Mouse (Mus musculus) hindbrain, embryonic 12.5 days (tissue): ENCODE measurements at regions not wholly inside any gene's neighbourhood (a gene's known extent, or its start where the extent isn't known, plus 50 kb on each side); places are given as distances from the start of the nearest gene placed in this dataset.

ENCODE experiments used
- ATAC-seq: fragments of 200-750 bp; cut with Nextera tagmentation; 2 replicates; pipeline ENCODE4 v1.8.0; 2017; ENCODE audit warnings: moderate TSS enrichment; ENCODE audit not compliant: low FRiP score
- H3K27ac ChIP-seq: fragments of 300-500 bp; sonication (generic); 2 replicates; pipeline ENCODE4 v1.5.1; 2016; ENCODE audit warnings: mild to moderate bottlenecking
- H3K27me3 ChIP-seq: fragments of 300-500 bp; sonication (generic); 2 replicates; pipeline ENCODE4 v1.6.1; 2016; ENCODE audit warnings: mild to moderate bottlenecking
- H3K36me3 ChIP-seq: fragments of 300-500 bp; sonication (generic); 2 replicates; pipeline ENCODE4 v1.6.1; 2016; ENCODE audit warnings: mild to moderate bottlenecking
- H3K4me1 ChIP-seq: fragments of 300-500 bp; sonication (generic); 2 replicates; pipeline ENCODE4 v1.6.1; 2016
- H3K4me2 ChIP-seq: fragments of 300-500 bp; sonication (generic); replicated peaks from 2 replicates; pipeline ENCODE4 v1.6.1; 2016; ENCODE audit warnings: mild to moderate bottlenecking
- H3K4me3 ChIP-seq: fragments of 300-500 bp; sonication (generic); 2 replicates; pipeline ENCODE4 v1.5.1; 2016; ENCODE audit warnings: mild to moderate bottlenecking
- H3K9ac ChIP-seq: fragments of 300-500 bp; sonication (generic); 2 replicates; pipeline ENCODE4 v1.6.1; 2016; ENCODE audit warnings: mild to moderate bottlenecking, moderate library complexity
- H3K9me3 ChIP-seq: fragments of 300-500 bp; sonication (generic); replicated peaks from 2 replicates; pipeline ENCODE4 v1.6.1; 2016; ENCODE audit warnings: mild to moderate bottlenecking
- WGBS: fragments of 180-500 bp; shearing (Covaris S2); methylation state at CpG from one replicate; pipeline ENCODE4 v1.1.7; 2016; 5-methylcytosine and 5-hydroxymethylcytosine counted together

- Histone ChIP-seq H3K27ac (no peak overlapping the region), H3K4me2 (no peak overlapping the region), H3K9ac (no peak overlapping the region), H3K27me3 (no peaks in the 10 kb centered on the region), H3K4me3 (no peak overlapping the region), H3K36me3 (no peaks in the 10 kb centered on the region), H3K9me3 (no peaks in the 10 kb centered on the region), H3K4me1 (no peaks in the 10 kb centered on the region)
- no peak for ATAC-seq
These were observed 375.6 kb upstream of the Meis1 start for GRCm38 (mm10) chr11:19394372-19394771.

GRCm38 (mm10) chr11:19400396-19400795 lies 381.6 kb upstream of the Meis1 start:
- 83% methylated on average over 7 of the region's 7 CpGs for WGBS
- Histone ChIP-seq H3K4me2 (no peak overlapping the region), H3K36me3 (no peaks in the 10 kb centered on the region), H3K9ac (no peak overlapping the region), H3K27me3 (no peaks in the 10 kb centered on the region), H3K4me3 (no peak overlapping the region), H3K27ac (no peak overlapping the region), H3K9me3 (no peaks in the 10 kb centered on the region), H3K4me1 (no peaks in the 10 kb centered on the region)
- ATAC-seq: no peak

GRCm38 (mm10) chr11:19420143-19420542 lies 401.4 kb upstream of the Meis1 start:
- no peak overlapping the region for H3K4me2 ChIP-seq
- H3K36me3 ChIP-seq: no peaks in the 10 kb centered on the region
- no peak for ATAC-seq
- H3K4me1 ChIP-seq: no peaks in the 10 kb centered on the region
- WGBS: 80% methylated on average over 2 of the region's 2 CpGs
- no peak overlapping the region for H3K4me3 ChIP-seq
- no peaks in the 10 kb centered on the region for H3K27me3 ChIP-seq
- H3K27ac ChIP-seq: no peak overlapping the region
- H3K9me3 ChIP-seq: no peaks in the 10 kb centered on the region
- H3K9ac ChIP-seq: no peak overlapping the region

- H3K9ac ChIP-seq: no peak overlapping the region
- no peak for ATAC-seq
- no peak overlapping the region for H3K4me3 ChIP-seq
- no peaks in the 10 kb centered on the region for H3K4me1 ChIP-seq
- no peaks in the 10 kb centered on the region for H3K9me3 ChIP-seq
- no peak overlapping the region for H3K27ac ChIP-seq
- H3K36me3 ChIP-seq: no peaks in the 10 kb centered on the region
- H3K27me3 ChIP-seq: no peaks in the 10 kb centered on the region
- H3K4me2 ChIP-seq: no peak overlapping the region
These were observed 404.5 kb upstream of the Meis1 start for GRCm38 (mm10) chr11:19423268-19423667.

DNA sequence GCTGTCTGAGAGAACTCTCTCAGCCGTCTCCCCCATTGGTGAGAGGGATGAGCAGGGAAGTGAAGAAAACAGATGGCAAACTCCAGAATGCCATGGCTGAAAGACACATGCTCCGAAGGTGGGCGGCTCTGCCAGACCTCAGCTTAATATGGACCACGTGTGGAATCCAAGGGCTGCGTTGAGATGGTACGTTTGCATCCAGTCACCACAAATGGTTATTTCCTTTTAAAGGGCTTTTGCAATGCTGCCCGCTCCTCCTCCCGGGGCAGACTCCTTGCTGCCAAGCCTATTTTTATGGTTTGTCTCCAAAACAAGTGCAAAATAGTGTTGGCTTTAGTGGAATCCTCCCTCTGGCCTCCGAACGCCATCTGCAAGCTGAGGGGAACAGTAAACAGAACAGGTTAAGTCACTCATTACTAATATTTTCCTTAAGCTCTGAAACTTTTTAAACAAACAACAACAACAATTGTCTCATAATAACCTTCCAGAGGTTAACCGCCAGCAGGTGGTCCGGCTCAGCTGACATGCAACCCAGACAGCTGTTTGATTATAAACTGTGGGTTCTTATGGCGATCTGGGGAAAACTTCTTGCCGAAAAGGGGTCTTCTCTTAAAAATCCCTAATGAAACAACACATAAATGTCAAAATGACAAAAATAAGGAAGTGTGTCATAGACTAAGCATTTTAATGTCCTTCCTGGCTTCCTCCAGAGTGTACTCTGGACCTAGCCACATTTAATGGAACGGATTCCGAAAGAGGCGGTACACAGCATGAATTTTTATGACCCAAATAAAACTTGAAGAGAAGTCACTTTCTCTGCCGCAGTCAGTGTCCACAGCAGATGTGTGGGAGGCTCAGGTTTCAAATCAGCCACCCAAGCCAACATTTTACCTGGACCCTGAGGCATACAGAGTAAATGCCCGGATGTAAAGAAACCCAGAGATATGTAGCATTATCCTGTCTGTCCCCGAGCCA lies 405.3 kb upstream of the Meis1 start:
- no peak overlapping the region for H3K4me2 ChIP-seq
- H3K9me3 ChIP-seq: no peaks in the 10 kb centered on the region
- ATAC-seq: no peak
- H3K36me3 ChIP-seq: no peaks in the 10 kb centered on the region
- 69% methylated on average over 20 of the region's 20 CpGs for WGBS
- no peak overlapping the region for H3K9ac ChIP-seq
- H3K27me3 ChIP-seq: no peaks in the 10 kb centered on the region
- no peaks in the 10 kb centered on the region for H3K4me1 ChIP-seq
- no peak overlapping the region for H3K4me3 ChIP-seq
- H3K27ac ChIP-seq: no peak overlapping the region

DNA sequence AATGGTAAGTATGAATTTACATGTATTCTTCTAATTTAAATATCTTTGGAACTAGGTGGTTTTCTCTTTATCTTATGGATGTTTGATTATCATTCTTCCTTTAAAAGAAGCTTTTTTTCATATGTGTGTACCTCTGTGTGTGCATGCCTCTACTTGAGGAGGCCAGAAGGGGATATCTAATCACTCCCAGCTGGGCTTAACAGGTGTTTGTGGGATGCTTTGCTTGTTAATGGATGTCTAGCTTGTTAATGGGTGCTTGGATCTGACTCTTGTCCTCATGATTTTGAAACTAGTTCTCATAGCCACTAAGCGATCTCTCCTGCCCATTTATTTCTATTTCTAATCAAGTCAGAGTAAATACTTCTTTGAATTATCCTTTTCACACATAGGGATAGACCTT lies 408.8 kb upstream of the Meis1 start:
- H3K9me3 ChIP-seq: no peaks in the 10 kb centered on the region
- 89% methylated on average over 1 of the region's 1 CpGs for WGBS
- H3K36me3 ChIP-seq: no peaks in the 10 kb centered on the region
- no peaks in the 10 kb centered on the region for H3K4me1 ChIP-seq
- no peaks in the 10 kb centered on the region for H3K27me3 ChIP-seq
- H3K27ac ChIP-seq: no peak overlapping the region
- no peak overlapping the region for H3K4me2 ChIP-seq
- H3K9ac ChIP-seq: no peak overlapping the region
- ATAC-seq: no peak
- H3K4me3 ChIP-seq: no peak overlapping the region

GRCm38 (mm10) chr11:19433680-19434619 lies 415.2 kb upstream of the Meis1 start:
- Histone ChIP-seq H3K27ac (no peak overlapping the region), H3K4me1 (no peaks in the 10 kb centered on the region), H3K9me3 (peaks cover 8% of the 10 kb centered on the region; the same call in 1 of the 2 replicates), H3K9ac (no peak overlapping the region), H3K4me3 (no peak overlapping the region), H3K4me2 (no peak overlapping the region), H3K27me3 (no peaks in the 10 kb centered on the region), H3K36me3 (no peaks in the 10 kb centered on the region)
- ATAC-seq: no peak
- 85% methylated on average over 13 of the region's 13 CpGs for WGBS

- Histone ChIP-seq H3K4me1 (no peaks in the 10 kb centered on the region), H3K36me3 (no peaks in the 10 kb centered on the region), H3K27ac (no peak overlapping the region), H3K9me3 (peaks cover 8% of the 10 kb centered on the region; the same call in 1 of the 2 replicates), H3K27me3 (no peaks in the 10 kb centered on the region), H3K4me3 (no peak overlapping the region), H3K9ac (no peak overlapping the region), H3K4me2 (no peak overlapping the region)
- 88% methylated on average over 5 of the region's 5 CpGs for WGBS
- ATAC-seq: no peak
These were observed 419.6 kb upstream of the Meis1 start for GRCm38 (mm10) chr11:19438385-19438784.

DNA sequence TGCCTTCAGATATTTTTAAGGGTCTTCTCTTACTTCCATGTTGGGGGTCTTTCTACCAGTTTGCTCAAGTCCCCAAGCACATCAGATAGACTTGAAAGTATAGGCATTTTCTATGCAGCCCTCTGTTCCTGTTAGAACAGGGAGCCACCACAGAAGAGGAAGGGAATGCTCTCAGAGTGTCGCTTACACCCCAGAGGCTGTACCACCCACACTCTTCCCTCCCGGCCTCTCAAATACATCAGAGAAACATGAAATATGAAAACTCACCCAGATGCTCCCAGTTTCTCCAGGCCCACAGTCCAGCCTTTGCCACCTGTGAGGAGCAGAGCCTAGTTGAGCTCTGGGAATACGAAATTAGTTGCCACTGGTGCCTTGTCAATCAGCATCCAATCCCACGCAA lies 423.2 kb upstream of the Meis1 start:
- ATAC-seq: no peak
- no peaks in the 10 kb centered on the region for H3K27me3 ChIP-seq
- H3K36me3 ChIP-seq: no peaks in the 10 kb centered on the region
- no peaks in the 10 kb centered on the region for H3K4me1 ChIP-seq
- H3K9me3 ChIP-seq: peaks cover 8% of the 10 kb centered on the region; the same call in 1 of the 2 replicates
- no peak overlapping the region for H3K4me2 ChIP-seq
- no peak overlapping the region for H3K9ac ChIP-seq
- no peak overlapping the region for H3K4me3 ChIP-seq
- 68% methylated on average over 4 of the region's 4 CpGs for WGBS
- no peak overlapping the region for H3K27ac ChIP-seq

- ATAC-seq: no peak
- Histone ChIP-seq H3K4me2 (no peak overlapping the region), H3K9me3 (no peaks in the 10 kb centered on the region), H3K27me3 (no peaks in the 10 kb centered on the region), H3K4me1 (no peaks in the 10 kb centered on the region), H3K36me3 (no peaks in the 10 kb centered on the region), H3K27ac (no peak overlapping the region), H3K9ac (no peak overlapping the region), H3K4me3 (no peak overlapping the region)
- 92% methylated on average over 12 of the region's 12 CpGs for WGBS
These were observed 436.9 kb upstream of the Meis1 start for GRCm38 (mm10) chr11:19455391-19456290.

- ATAC-seq: no peak
- H3K27ac ChIP-seq: no peak overlapping the region
- H3K4me2 ChIP-seq: no peak overlapping the region
- WGBS: 83% methylated on average over 1 of the region's 1 CpGs
- no peaks in the 10 kb centered on the region for H3K9me3 ChIP-seq
- H3K9ac ChIP-seq: no peak overlapping the region
- no peaks in the 10 kb centered on the region for H3K4me1 ChIP-seq
- no peaks in the 10 kb centered on the region for H3K36me3 ChIP-seq
- H3K27me3 ChIP-seq: no peaks in the 10 kb centered on the region
- H3K4me3 ChIP-seq: no peak overlapping the region
These were observed 437.8 kb upstream of the Meis1 start for GRCm38 (mm10) chr11:19456577-19456976.
